Mouse (Mus musculus) embryonic facial prominence, embryonic 13.5 days (tissue): Measurements from ENCODE around the gene Ddx10. TPM values are rescaled to one million over a fixed set of nuclear protein-coding genes. Genes with fewer than 3 reads are reported as not detected.

Source experiments
- ATAC-seq: fragments of 200-750 bp; cut with Nextera tagmentation; 2 replicates; pipeline ENCODE4 v1.8.0; 2017; ENCODE audit warnings: low read depth; ENCODE audit not compliant: insufficient number of reproducible peaks, insufficient read depth, low FRiP score, low TSS enrichment
- H3K27ac ChIP-seq: fragments of 300-500 bp; sonication (generic); 2 replicates; pipeline ENCODE4 v1.5.1; 2015; ENCODE audit warnings: moderate library complexity, mild to moderate bottlenecking, inconsistent platforms
- H3K27me3 ChIP-seq: fragments of 300-500 bp; sonication (generic); 2 replicates; pipeline ENCODE4 v1.6.1; 2015; ENCODE audit warnings: mild to moderate bottlenecking, inconsistent platforms
- H3K36me3 ChIP-seq: fragments of 300-500 bp; sonication (generic); 2 replicates; pipeline ENCODE4 v1.6.1; 2015; ENCODE audit warnings: mild to moderate bottlenecking, inconsistent platforms
- H3K4me1 ChIP-seq: fragments of 300-500 bp; sonication (generic); 2 replicates; pipeline ENCODE4 v1.6.1; 2015; ENCODE audit warnings: inconsistent platforms
- H3K4me2 ChIP-seq: fragments of 300-500 bp; sonication (generic); 2 replicates; pipeline ENCODE4 v1.6.1; 2015; ENCODE audit warnings: moderate library complexity, mild to moderate bottlenecking, inconsistent platforms
- H3K4me3 ChIP-seq: fragments of 300-500 bp; sonication (generic); 2 replicates; pipeline ENCODE4 v1.5.1; 2015; ENCODE audit warnings: mild to moderate bottlenecking, inconsistent platforms
- H3K9ac ChIP-seq: fragments of 300-500 bp; sonication (generic); 2 replicates; pipeline ENCODE4 v1.6.1; 2015; ENCODE audit warnings: mild to moderate bottlenecking, inconsistent platforms
- H3K9me3 ChIP-seq: fragments of 300-500 bp; sonication (generic); 2 replicates; pipeline ENCODE4 v1.6.1; 2016; ENCODE audit warnings: inconsistent platforms
- WGBS: fragments of 180-500 bp; shearing (Covaris S2); methylation state at CpG from one replicate; pipeline ENCODE4 v1.1.7; 2015; ENCODE audit warnings: mixed read lengths; 5-methylcytosine and 5-hydroxymethylcytosine counted together
- polyA plus RNA-seq: library from polyadenylated mRNA; unstranded; fragments of >200 nt; fragmentation: Nextera tagmentation; extraction: Ambion mirVana; gene quantifications from 2 replicates; pipeline ENCODE4 v1.2.1, GENCODE M21; 2015

Gene Ddx10
- polyA plus RNA-seq, 1 experiment from 2014 or later = 28.4 TPM

DNA sequence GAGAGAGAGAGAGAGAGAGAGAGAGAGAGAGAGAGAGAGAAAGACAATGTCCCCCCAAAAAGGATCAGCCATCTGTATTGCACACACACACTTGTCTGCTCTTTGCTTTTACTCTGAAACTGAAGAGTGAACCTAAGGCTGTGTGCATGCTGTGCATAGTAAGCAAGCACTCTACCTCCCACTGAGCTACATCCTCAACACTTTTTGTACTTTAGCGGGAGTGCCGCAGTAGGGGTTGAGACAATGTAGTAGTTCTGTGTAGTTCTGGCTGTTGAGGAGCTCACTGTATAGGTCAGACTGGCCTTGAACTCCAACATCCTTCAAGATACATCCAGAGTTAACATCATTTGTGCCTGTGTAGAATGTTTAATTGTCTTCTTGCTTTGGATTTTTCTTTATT, 17.7 kb upstream of the Ddx10 start:
- Histone ChIP-seq H3K4me1 (no peaks in the 10 kb centered on the region), H3K36me3 (no peaks in the 10 kb centered on the region)
- 60% methylated on average over 2 of the region's 2 CpGs for WGBS

DNA sequence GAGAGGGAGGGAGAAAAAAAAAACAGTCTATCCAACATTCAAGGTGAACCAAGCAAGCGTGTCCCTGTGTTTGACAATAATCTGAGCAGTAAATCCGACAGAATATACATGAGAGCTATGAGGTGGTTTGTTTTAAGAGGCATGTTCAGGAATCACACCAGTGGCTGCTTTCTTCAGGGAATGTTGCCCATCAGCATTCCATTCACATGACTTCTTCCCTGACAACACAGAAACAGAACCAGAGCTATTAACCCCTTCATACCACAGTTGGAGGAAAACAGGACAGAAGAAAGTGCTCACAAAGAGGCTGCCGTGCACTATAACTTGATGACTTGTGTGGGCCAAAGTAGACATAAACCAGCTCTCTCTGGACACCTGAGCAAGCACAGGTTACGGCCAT, 16.5 kb upstream of the Ddx10 start:
- Histone ChIP-seq H3K36me3 (no peaks in the 10 kb centered on the region), H3K4me2 (no peak overlapping the region), H3K4me1 (no peaks in the 10 kb centered on the region), H3K9ac (no peak overlapping the region), H3K27me3 (no peaks in the 10 kb centered on the region), H3K9me3 (no peaks in the 10 kb centered on the region), H3K27ac (no peak overlapping the region), H3K4me3 (no peak overlapping the region)
- WGBS = 62% methylated on average over 4 of the region's 4 CpGs
- no peak for ATAC-seq

More for the DNA sequence above, 17.7 kb upstream of the Ddx10 start:
- no peak for ATAC-seq
- Histone ChIP-seq H3K27ac (no peak overlapping the region), H3K4me2 (no peak overlapping the region), H3K9me3 (no peaks in the 10 kb centered on the region), H3K9ac (no peak overlapping the region), H3K4me3 (no peak overlapping the region), H3K27me3 (no peaks in the 10 kb centered on the region)

DNA sequence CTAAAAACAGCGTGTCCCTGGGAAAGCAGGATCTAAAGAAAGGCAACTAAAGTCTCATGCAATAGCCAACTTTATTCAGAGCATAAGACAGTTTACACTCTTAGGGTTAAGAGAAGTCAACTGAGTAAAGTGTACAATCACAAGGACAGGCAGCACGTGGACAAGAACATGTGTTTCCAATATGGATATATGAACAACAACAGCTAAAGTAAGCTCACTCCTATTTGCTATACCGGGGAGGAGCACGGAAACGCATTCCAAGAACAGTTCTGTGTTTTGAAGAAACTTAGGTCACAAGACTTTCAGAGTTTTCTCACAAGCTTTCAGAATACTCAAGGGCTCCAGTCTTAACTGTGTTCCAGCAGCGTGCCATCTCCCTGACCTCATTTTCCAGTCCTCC, 10.3 kb upstream of the Ddx10 start:
- Histone ChIP-seq H3K4me2 (peak overlapping the region; percentile 20; the same call in 1 of the 2 replicates), H3K4me1 (peaks cover 15% of the 10 kb centered on the region), H3K27ac (peak overlapping the region; percentile 68), H3K9ac (peak overlapping the region; percentile 16; the same call in 1 of the 2 replicates), H3K9me3 (no peaks in the 10 kb centered on the region), H3K27me3 (no peaks in the 10 kb centered on the region), H3K36me3 (no peaks in the 10 kb centered on the region), H3K4me3 (no peak overlapping the region)
- WGBS = 22% methylated on average over 6 of the region's 6 CpGs
- no peak for ATAC-seq

DNA sequence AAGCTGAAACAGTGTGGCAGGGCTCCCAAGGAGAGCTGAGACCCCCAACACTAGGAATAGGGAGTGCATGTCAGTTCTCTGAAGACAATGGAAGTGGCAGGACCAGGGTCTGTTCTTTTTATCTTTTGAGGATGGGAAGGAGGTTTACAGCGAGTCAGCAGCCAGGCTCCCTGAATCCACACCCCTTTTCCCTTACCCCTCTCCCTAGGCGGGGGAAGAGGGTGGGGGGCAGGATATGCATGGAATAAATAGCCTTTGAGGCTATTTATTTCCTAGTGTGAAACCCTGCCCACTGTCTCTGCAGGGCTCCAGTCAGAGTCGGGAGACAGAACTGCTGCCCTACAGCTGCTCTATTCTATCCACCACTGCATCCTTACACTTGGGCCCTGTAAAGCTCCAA, 9.9 kb upstream of the Ddx10 start:
- Histone ChIP-seq H3K4me2 (peak overlapping the region; percentile 20; the same call in 1 of the 2 replicates), H3K4me3 (no peak overlapping the region), H3K36me3 (no peaks in the 10 kb centered on the region), H3K27ac (peak overlapping the region; percentile 68), H3K27me3 (no peaks in the 10 kb centered on the region), H3K9ac (peak overlapping the region; percentile 16; the same call in 1 of the 2 replicates), H3K9me3 (no peaks in the 10 kb centered on the region), H3K4me1 (peaks cover 15% of the 10 kb centered on the region)
- no peak for ATAC-seq
- 7% methylated on average over 3 of the region's 3 CpGs for WGBS

DNA sequence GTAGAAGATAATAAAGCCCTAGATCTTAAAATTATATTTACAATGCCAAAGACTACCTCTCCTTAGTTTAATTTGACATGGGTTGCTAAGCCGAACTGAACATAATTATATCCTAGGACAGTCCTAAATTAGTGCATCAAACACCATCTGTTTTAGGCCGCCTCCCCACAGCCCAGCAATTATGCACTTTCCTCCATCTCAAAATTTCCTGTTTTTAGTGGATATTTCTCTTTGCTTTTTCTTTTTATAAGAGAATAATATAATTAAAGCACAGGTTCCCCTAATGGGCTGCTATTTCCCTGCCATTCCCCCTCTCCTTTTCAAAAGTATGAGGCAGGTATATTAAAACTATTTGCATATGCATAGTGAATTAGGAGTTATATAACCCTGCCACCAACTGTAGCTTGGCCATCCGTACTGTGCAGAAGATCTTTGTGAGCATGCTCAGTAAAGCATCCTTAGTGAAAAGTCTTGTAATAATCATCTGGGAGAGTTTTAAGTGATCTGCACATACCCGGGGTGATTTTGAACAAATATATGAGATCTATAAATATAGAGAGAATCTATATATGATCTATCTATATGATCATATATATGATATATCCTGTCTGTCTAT, 8.9 kb upstream of the Ddx10 start:
- Histone ChIP-seq H3K27me3 (no peaks in the 10 kb centered on the region), H3K9me3 (no peaks in the 10 kb centered on the region), H3K27ac (no peak overlapping the region), H3K36me3 (no peaks in the 10 kb centered on the region), H3K9ac (no peak overlapping the region), H3K4me2 (no peak overlapping the region), H3K4me3 (no peak overlapping the region), H3K4me1 (peaks cover 15% of the 10 kb centered on the region)
- ATAC-seq = no peak
- WGBS = 73% methylated on average over 4 of the region's 4 CpGs

DNA sequence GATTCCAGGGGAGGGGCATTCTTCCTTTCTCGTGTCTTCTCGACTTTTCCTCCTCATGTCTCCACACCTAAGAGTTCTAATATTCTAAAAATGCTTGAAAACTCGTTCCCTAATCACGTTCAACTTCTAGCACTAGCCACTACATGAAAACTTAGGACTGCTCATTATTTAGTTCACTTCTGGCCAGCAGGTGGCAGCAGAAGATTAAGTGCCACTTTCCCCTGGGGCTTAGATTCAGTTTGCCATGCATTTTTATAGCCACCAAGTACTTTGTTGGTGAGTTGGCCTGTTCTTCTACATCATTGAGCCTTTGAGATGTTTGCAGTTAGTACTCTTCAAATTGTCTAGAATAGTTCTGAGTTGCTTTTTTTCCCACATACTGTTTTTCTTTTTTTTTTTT, 6.5 kb upstream of the Ddx10 start:
- Histone ChIP-seq H3K4me3 (no peak overlapping the region), H3K27me3 (no peaks in the 10 kb centered on the region), H3K36me3 (no peaks in the 10 kb centered on the region), H3K9me3 (no peaks in the 10 kb centered on the region), H3K4me2 (no peak overlapping the region), H3K9ac (no peak overlapping the region), H3K4me1 (peaks cover 15% of the 10 kb centered on the region), H3K27ac (no peak overlapping the region)
- ATAC-seq = no peak
- WGBS = 4% methylated on average over 4 of the region's 4 CpGs

DNA sequence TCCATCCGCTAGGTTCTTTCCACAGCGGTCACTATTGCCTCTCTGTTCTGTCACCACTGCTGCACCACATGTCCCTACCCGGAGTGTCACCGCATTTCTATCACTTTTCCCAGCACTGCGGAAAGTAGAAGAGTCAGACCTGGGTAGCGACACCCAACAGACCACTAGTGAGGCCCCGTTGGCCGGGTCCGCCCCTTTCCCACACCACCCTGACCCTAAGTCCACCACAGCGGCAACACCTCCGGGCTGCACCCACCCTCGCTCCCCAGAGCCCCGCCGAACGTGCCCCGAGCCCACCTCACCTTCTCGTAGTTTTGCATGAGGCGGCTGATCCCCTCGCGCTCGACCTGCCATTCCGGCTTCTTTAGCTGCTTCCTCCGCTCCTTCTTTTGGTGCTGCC, 337 bp downstream of the Ddx10 start:
- peak; percentile 11; the same call in 1 of the 2 replicates for ATAC-seq
- H3K9me3 ChIP-seq = no peaks in the 10 kb centered on the region
- H3K4me3 ChIP-seq = peak overlapping the region; percentile 83
- peak overlapping the region; percentile 86 for H3K4me2 ChIP-seq
- peak overlapping the region; percentile 86 for H3K9ac ChIP-seq
- peaks cover 10% of the 10 kb centered on the region for H3K4me1 ChIP-seq
- under 1% methylated on average over 23 of the region's 23 CpGs for WGBS
- H3K27me3 ChIP-seq = no peaks in the 10 kb centered on the region
- no peaks in the 10 kb centered on the region for H3K36me3 ChIP-seq
- H3K27ac ChIP-seq = peak overlapping the region; percentile 22; the same call in 1 of the 2 replicates

DNA sequence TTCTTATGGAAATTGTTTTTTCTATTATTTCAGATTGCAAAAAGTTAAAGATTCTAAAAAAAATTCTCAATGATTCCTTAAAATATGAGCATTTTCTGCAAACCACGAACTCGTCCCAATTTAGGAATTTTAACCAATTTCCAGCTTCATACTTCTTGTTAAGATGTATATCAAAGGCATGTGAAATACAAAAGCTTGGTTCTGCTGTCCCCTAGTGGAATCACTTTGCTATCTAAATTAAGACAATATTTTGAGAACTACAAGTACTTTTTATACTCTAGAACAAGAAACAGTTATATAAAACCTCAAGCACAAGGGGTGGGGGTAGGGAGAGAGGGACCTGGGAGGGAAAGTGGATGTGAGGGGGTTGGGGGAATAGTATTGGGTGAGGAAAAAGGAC, 29.7 kb downstream of the Ddx10 start:
- no peak overlapping the region for H3K4me2 ChIP-seq
- H3K9me3 ChIP-seq = no peaks in the 10 kb centered on the region
- ATAC-seq = no peak
- H3K27ac ChIP-seq = no peak overlapping the region
- no peaks in the 10 kb centered on the region for H3K4me1 ChIP-seq
- WGBS = 43% methylated on average over 2 of the region's 2 CpGs
- H3K27me3 ChIP-seq = no peaks in the 10 kb centered on the region
- no peak overlapping the region for H3K4me3 ChIP-seq
- H3K9ac ChIP-seq = no peak overlapping the region
- H3K36me3 ChIP-seq = peaks cover 8% of the 10 kb centered on the region; the same call in 1 of the 2 replicates

DNA sequence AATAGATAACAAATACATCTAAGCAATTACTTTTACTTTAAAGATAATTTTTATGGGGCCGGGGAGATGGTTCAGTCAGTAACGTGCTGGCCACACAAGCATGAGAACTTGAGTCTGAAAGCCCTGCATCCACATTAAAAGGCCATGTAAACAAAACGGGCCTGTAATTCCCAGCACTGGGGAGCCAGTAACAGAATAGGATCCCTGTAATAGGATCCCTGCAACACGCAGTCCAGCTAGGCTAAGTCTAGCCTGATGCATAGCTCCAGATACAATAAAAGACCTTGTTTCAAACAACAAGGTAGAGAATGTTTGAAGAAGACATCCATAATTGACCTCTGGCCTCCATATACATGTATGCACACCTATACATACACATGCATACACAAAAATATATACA, 39.6 kb downstream of the Ddx10 start:
- no peaks in the 10 kb centered on the region for H3K4me1 ChIP-seq
- H3K4me3 ChIP-seq = no peak overlapping the region
- H3K9ac ChIP-seq = no peak overlapping the region
- peaks cover 14% of the 10 kb centered on the region for H3K36me3 ChIP-seq
- no peak for ATAC-seq
- no peak overlapping the region for H3K4me2 ChIP-seq
- H3K27me3 ChIP-seq = no peaks in the 10 kb centered on the region
- no peaks in the 10 kb centered on the region for H3K9me3 ChIP-seq
- H3K27ac ChIP-seq = no peak overlapping the region
- WGBS = 50% methylated on average over 4 of the region's 4 CpGs

DNA sequence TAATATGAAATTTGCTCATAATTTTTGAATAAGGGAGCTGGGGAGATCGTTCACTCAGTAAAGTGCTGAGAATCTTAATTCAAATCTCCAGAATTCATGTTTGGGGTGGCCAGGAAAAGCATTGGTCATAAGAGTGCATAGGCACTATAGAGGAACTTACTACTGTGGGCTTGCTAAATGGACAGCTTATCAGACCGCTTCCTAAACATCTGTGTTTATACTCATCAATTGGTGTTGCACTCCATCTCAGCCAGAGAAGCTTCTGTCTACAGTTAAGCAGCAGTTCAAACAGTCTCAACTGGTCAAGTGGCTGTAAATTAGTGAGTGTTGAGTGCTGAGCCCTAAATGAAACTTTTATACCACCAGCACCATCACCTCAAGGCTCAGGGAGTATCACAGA, 73.3 kb downstream of the Ddx10 start:
- 91% methylated on average over 2 of the region's 2 CpGs for WGBS

DNA sequence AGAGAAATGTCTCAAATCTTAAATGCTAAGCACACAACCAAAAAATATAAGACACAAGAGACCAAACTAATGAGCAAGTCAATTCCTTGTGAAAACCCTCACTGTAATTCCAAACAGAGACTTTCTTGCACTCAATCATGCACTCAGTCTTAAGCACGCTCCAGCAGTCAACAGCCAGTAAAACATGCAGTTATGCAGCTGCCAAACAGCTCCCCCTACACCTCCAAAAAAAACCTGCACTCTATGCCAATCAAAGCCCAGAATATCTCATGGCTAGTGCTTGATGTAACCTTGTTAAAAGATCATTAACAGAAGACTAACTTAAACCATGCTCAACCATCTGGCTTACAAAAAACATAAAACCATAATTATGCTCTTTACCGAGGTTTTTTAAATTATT, 74.6 kb downstream of the Ddx10 start:
- 58% methylated on average over 2 of the region's 2 CpGs for WGBS

More for the DNA sequence above, 73.3 kb downstream of the Ddx10 start:
- Histone ChIP-seq H3K4me1 (0 out of 2 replicates have a peak, but pooled peaks cover 5% of the 10 kb centered on the region), H3K4me2 (no peak overlapping the region), H3K9ac (no peak overlapping the region), H3K27ac (no peak overlapping the region), H3K36me3 (no peaks in the 10 kb centered on the region), H3K9me3 (no peaks in the 10 kb centered on the region), H3K27me3 (no peaks in the 10 kb centered on the region), H3K4me3 (no peak overlapping the region)
- ATAC-seq = no peak

DNA sequence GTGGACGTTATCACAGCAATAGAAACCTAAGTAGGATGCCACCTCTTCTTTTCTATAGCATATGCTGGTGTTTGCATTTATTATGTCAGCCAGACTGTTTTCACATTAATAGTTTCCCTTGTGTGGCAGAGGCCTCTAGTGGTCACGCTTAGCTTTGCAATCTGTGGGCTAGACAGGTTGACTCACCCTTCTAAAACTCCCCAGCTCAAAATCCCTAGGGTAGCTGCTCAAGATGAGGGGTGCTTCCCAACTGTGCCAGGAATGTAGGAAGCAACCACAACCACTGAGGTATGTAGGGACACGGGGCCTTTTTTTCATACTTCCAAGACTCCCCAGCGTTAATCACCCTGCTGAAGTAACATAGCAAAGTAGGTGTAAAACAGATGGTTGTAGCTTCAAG, 103.6 kb downstream of the Ddx10 start:
- 31% methylated on average over 4 of the region's 4 CpGs for WGBS

More for the DNA sequence above, 74.6 kb downstream of the Ddx10 start:
- Histone ChIP-seq H3K27me3 (no peaks in the 10 kb centered on the region), H3K9me3 (no peaks in the 10 kb centered on the region), H3K4me2 (no peak overlapping the region), H3K4me1 (no peaks in the 10 kb centered on the region), H3K27ac (no peak overlapping the region), H3K36me3 (no peaks in the 10 kb centered on the region), H3K9ac (no peak overlapping the region), H3K4me3 (no peak overlapping the region)
- ATAC-seq = no peak

More for the DNA sequence above, 103.6 kb downstream of the Ddx10 start:
- Histone ChIP-seq H3K9ac (no peak overlapping the region), H3K27ac (no peak overlapping the region), H3K4me2 (no peak overlapping the region), H3K36me3 (no peaks in the 10 kb centered on the region; the same call in 1 of the 2 replicates), H3K4me1 (no peaks in the 10 kb centered on the region), H3K27me3 (no peaks in the 10 kb centered on the region), H3K9me3 (no peaks in the 10 kb centered on the region), H3K4me3 (no peak overlapping the region)
- no peak for ATAC-seq
